Mouse (Mus musculus) heart, embryonic 10.5 days (tissue): ENCODE results near the gene Rhbdf1. TPM values are rescaled to one million over a fixed set of nuclear protein-coding genes. Genes with fewer than 3 reads are reported as not detected.
"Not testable (repeated sequence)": the region's sequence is repeated elsewhere in the genome, so short reads cannot be mapped to it uniquely, and the experiment has no call there.

Experiments
- DNase-seq: peaks from one replicate; pipeline ENCODE4 v3.0.0-alpha.2; 2017; ENCODE audit warnings: low spot score
- H3K27ac ChIP-seq: fragments of 300-500 bp; sonication (generic); 2 replicates; pipeline ENCODE4 v1.5.1; 2016; ENCODE audit warnings: mild to moderate bottlenecking
- H3K27me3 ChIP-seq: fragments of 300-500 bp; sonication (generic); 2 replicates; pipeline ENCODE4 v1.6.1; 2016; ENCODE audit warnings: mild to moderate bottlenecking; ENCODE audit not compliant: poor library complexity, insufficient read depth, severe bottlenecking
- H3K36me3 ChIP-seq: fragments of 300-500 bp; sonication (generic); 2 replicates; pipeline ENCODE4 v1.6.1; 2016; ENCODE audit warnings: mild to moderate bottlenecking, moderate library complexity
- H3K4me1 ChIP-seq: fragments of 300-500 bp; sonication (generic); 2 replicates; pipeline ENCODE4 v1.6.1; 2016; ENCODE audit warnings: mild to moderate bottlenecking
- H3K4me3 ChIP-seq: fragments of 300-500 bp; sonication (generic); 2 replicates; pipeline ENCODE4 v1.5.1; 2016; ENCODE audit warnings: mild to moderate bottlenecking, moderate library complexity
- H3K9me3 ChIP-seq: fragments of 300-500 bp; sonication (generic); 2 replicates; pipeline ENCODE4 v1.6.1; 2016; ENCODE audit warnings: mild to moderate bottlenecking, moderate library complexity
- WGBS: fragments of 180-500 bp; shearing (Covaris S2); methylation state at CpG from one replicate; pipeline ENCODE4 v1.1.7; 2016; 5-methylcytosine and 5-hydroxymethylcytosine counted together
- polyA plus RNA-seq: library from polyadenylated mRNA; unstranded; fragments of >200 nt; fragmentation: Nextera tagmentation; extraction: Ambion mirVana; gene quantifications from 2 replicates; pipeline ENCODE4 v1.2.1, GENCODE M21; 2016

The Rhbdf1 gene
- polyA plus RNA-seq, 1 experiment from 2014 or later: 42.4 TPM

- Histone ChIP-seq H3K9me3 (no peaks in the 10 kb centered on the region), H3K4me3 (peak within 1 kb of the TSS; percentile 80), H3K27me3 (no peaks in the 10 kb centered on the region), H3K27ac (peak within 1 kb of the TSS; percentile 85), H3K4me1 (peaks cover 19% of the 10 kb centered on the region), H3K36me3 (peaks cover 33% of the 10 kb centered on the region)
- WGBS: under 1% methylated on average over 52 of the region's 52 CpGs
- DNase-seq: peak; percentile 99
Measured at GRCm38 (mm10) chr11:32205058-32205873, 16.8 kb downstream of the Rhbdf1 start, which contains the start of gene Snrnp25. Gene Snrnp25, plus strand, starts transcription at chr11:32205415.

- Histone ChIP-seq H3K4me3 (no peak overlapping the region), H3K27ac (no peak overlapping the region), H3K27me3 (peaks cover 11% of the 10 kb centered on the region; the same call in 1 of the 2 replicates), H3K4me1 (peaks cover 34% of the 10 kb centered on the region), H3K9me3 (no peaks in the 10 kb centered on the region), H3K36me3 (peaks cover 2% of the 10 kb centered on the region)
- WGBS: 74% methylated on average over 11 of the region's 11 CpGs
- DNase-seq: no peak
Measured at GRCm38 (mm10) chr11:32201922-32202685, 20.0 kb downstream of the Rhbdf1 start.

GRCm38 (mm10) chr11:32200992-32201391 is 21.1 kb downstream of the Rhbdf1 start:
- H3K36me3 ChIP-seq, DNase-seq, H3K27ac ChIP-seq, H3K9me3 ChIP-seq, H3K4me3 ChIP-seq: not testable (repeated sequence)
- peaks cover 35% of the 10 kb centered on the region for H3K4me1 ChIP-seq
- H3K27me3 ChIP-seq: peaks cover 11% of the 10 kb centered on the region; the same call in 1 of the 2 replicates
- WGBS: 44% methylated on average over 1 of the region's 1 CpGs

GRCm38 (mm10) chr11:32200075-32200601 is 22.0 kb downstream of the Rhbdf1 start, which contains the start of gene Il9r:
Gene Il9r, minus strand, starts transcription at chr11:32200279.
- Histone ChIP-seq H3K27ac (0 out of 2 replicates have a peak within 1 kb of the TSS, but pooled peaks have one; percentile 18), H3K4me3 (no peak within 1 kb of the TSS), H3K27me3 (peaks cover 15% of the 10 kb centered on the region; the same call in 1 of the 2 replicates), H3K4me1 (peaks cover 40% of the 10 kb centered on the region), H3K9me3 (no peaks in the 10 kb centered on the region), H3K36me3 (no peaks in the 10 kb centered on the region)
- WGBS: 37% methylated on average over 10 of the region's 10 CpGs
- no peak for DNase-seq

- no peaks in the 10 kb centered on the region for H3K36me3 ChIP-seq
- peaks cover 24% of the 10 kb centered on the region; the same call in 1 of the 2 replicates for H3K27me3 ChIP-seq
- peaks cover 33% of the 10 kb centered on the region for H3K4me1 ChIP-seq
- 41% methylated on average over 6 of the region's 6 CpGs for WGBS
- H3K4me3 ChIP-seq: no peak overlapping the region
- 0 out of 2 replicates have a peak overlapping the region, but pooled peaks have one; percentile 18 for H3K27ac ChIP-seq
- no peaks in the 10 kb centered on the region for H3K9me3 ChIP-seq
- DNase-seq: peak; percentile 68
Measured at GRCm38 (mm10) chr11:32199230-32199629, 22.9 kb downstream of the Rhbdf1 start.

GRCm38 (mm10) chr11:32198256-32198955 is 23.7 kb downstream of the Rhbdf1 start:
- H3K4me3 ChIP-seq: no peak overlapping the region

GRCm38 (mm10) chr11:32197766-32198165 is 24.3 kb downstream of the Rhbdf1 start:
- H3K4me1 ChIP-seq: peaks cover 33% of the 10 kb centered on the region
- WGBS: 52% methylated on average over 3 of the region's 3 CpGs
- H3K36me3 ChIP-seq: no peaks in the 10 kb centered on the region
- no peak overlapping the region for H3K4me3 ChIP-seq
- H3K9me3 ChIP-seq: no peaks in the 10 kb centered on the region
- DNase-seq: peak; percentile 50
- H3K27me3 ChIP-seq: peaks cover 26% of the 10 kb centered on the region; the same call in 1 of the 2 replicates
- no peak overlapping the region for H3K27ac ChIP-seq

More at GRCm38 (mm10) chr11:32198256-32198955, 23.7 kb downstream of the Rhbdf1 start:
- Histone ChIP-seq H3K27ac (no peak overlapping the region), H3K36me3 (no peaks in the 10 kb centered on the region), H3K4me1 (peaks cover 33% of the 10 kb centered on the region), H3K9me3 (no peaks in the 10 kb centered on the region), H3K27me3 (peaks cover 24% of the 10 kb centered on the region; the same call in 1 of the 2 replicates)
- WGBS: 67% methylated on average over 14 of the region's 14 CpGs
- peak; percentile 64 for DNase-seq

GRCm38 (mm10) chr11:32196727-32197126 is 25.4 kb downstream of the Rhbdf1 start:
- peaks cover 34% of the 10 kb centered on the region for H3K4me1 ChIP-seq
- H3K4me3 ChIP-seq: no peak overlapping the region
- peaks cover 28% of the 10 kb centered on the region; the same call in 1 of the 2 replicates for H3K27me3 ChIP-seq
- H3K27ac ChIP-seq: no peak overlapping the region
- no peaks in the 10 kb centered on the region for H3K36me3 ChIP-seq
- DNase-seq: no peak
- 71% methylated on average over 6 of the region's 6 CpGs for whole genome bisulfite sequencing
- H3K9me3 ChIP-seq: no peaks in the 10 kb centered on the region

- H3K36me3 ChIP-seq: no peaks in the 10 kb centered on the region
- no peaks in the 10 kb centered on the region for H3K9me3 ChIP-seq
- H3K27ac ChIP-seq: 0 out of 2 replicates have a peak overlapping the region, but pooled peaks have one; percentile 6
- DNase-seq: peak; percentile 76
- 19% methylated on average over 11 of the region's 11 CpGs for whole genome bisulfite sequencing
- H3K4me1 ChIP-seq: peaks cover 37% of the 10 kb centered on the region
- peaks cover 28% of the 10 kb centered on the region; the same call in 1 of the 2 replicates for H3K27me3 ChIP-seq
- no peak overlapping the region for H3K4me3 ChIP-seq
Measured at GRCm38 (mm10) chr11:32195867-32196540, 26.1 kb downstream of the Rhbdf1 start.

GRCm38 (mm10) chr11:32194626-32195025 is 27.5 kb downstream of the Rhbdf1 start:
- Histone ChIP-seq H3K27ac (no peak overlapping the region), H3K36me3 (no peaks in the 10 kb centered on the region), H3K27me3 (peaks cover 38% of the 10 kb centered on the region; the same call in 1 of the 2 replicates), H3K4me1 (peaks cover 43% of the 10 kb centered on the region), H3K4me3 (no peak overlapping the region), H3K9me3 (no peaks in the 10 kb centered on the region)
- 77% methylated on average over 5 of the region's 5 CpGs for WGBS
- peak; percentile 73 for DNase-seq

GRCm38 (mm10) chr11:32194086-32194485 is 28.0 kb downstream of the Rhbdf1 start:
- 74% methylated on average over 10 of the region's 10 CpGs for WGBS
- no peak overlapping the region for H3K4me3 ChIP-seq
- H3K4me1 ChIP-seq: peaks cover 41% of the 10 kb centered on the region
- H3K27me3 ChIP-seq: peaks cover 38% of the 10 kb centered on the region; the same call in 1 of the 2 replicates
- no peaks in the 10 kb centered on the region for H3K9me3 ChIP-seq
- DNase-seq: peak; percentile 63
- H3K36me3 ChIP-seq: no peaks in the 10 kb centered on the region
- H3K27ac ChIP-seq: no peak overlapping the region
